Mouse (Mus musculus) kidney, postnatal 36 days (tissue): ENCODE measurements around the gene Glod5.
"Not testable (repeated sequence)": the region's sequence is repeated elsewhere in the genome, so short reads cannot be mapped to it uniquely, and the experiment has no call there.

ENCODE experiments used
- DNase-seq, 2 experiments: peaks; one replicate each; pipeline ENCODE4 v3.0.0; 2021 to 2022; ENCODE audit warnings: mixed read lengths in 2 of 2

Gene Glod5

DNA sequence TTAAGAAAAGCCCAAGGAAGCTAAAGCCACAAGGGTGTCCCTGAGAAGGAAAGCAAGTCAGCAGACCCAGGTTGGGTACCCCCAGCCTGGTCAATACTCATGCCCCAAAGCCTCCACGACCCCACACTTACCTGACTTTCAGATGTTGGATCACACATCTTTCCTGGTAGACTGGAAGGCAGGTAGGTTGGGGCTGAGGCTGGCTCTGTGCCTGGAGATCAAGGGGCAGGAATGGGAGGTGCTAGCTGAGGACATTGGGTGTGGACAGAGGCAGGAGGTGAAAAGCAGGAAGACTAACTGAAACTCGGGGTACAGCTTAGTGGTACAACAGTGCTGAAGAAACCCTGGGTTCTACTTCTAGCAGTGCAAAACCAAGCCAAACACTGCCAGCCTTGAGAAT is at the start of gene Glod5:
TSS of gene Glod5 (minus strand) at position 207 of the 400 bp plus-strand sequence.
- peak; percentile 71 to 83 for DNase-seq

DNA sequence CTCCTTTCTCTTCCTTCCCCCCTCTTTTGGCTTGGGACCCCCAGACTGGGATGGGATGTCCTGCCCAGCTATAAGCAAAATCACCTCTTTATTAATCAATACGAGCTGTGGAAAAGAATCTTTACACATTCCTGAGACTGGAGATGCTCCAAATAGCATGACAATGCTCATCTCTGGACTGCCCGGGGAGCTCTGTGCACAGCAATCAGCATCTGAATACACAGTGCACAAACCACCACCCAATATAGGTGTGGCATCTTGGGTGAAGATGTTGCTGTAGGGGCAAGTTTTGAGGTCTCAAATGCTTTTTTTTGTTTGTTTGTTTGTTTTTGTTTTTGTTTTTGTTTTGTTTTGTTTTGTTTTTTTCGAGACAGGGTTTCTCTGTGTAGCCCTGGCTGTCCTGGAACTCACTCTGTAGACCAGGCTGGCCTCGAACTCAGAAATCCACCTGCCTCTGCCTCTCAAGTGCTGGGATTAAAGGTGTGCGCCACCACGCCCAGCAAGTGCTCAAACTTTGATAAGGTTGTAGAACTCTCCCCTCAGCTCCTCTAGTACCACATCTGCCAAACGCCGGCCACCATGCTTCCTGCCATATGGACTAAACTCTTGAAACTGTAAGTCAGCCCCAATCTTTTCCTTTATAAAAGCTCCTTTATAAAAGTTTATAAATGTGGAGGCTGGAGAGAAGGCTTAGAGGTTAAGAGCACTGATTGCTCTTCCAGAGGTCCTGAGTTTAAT is 32.9 kb upstream of the Glod5 start:
- DNase-seq, result not testable (repeated sequence)

GRCm38 (mm10) chrX:8033009-8033408 is 14.7 kb upstream of the Glod5 start:
- DNase-seq, result no peak

GRCm38 (mm10) chrX:8026811-8027210 is 8.5 kb upstream of the Glod5 start:
- no peak for DNase-seq

GRCm38 (mm10) chrX:8024795-8025194 is 6.5 kb upstream of the Glod5 start:
- no peak for DNase-seq

GRCm38 (mm10) chrX:8020111-8020778 is 2.0 kb upstream of the Glod5 start:
- peak in 1 of 2 experiments; percentile 21 for DNase-seq

DNA sequence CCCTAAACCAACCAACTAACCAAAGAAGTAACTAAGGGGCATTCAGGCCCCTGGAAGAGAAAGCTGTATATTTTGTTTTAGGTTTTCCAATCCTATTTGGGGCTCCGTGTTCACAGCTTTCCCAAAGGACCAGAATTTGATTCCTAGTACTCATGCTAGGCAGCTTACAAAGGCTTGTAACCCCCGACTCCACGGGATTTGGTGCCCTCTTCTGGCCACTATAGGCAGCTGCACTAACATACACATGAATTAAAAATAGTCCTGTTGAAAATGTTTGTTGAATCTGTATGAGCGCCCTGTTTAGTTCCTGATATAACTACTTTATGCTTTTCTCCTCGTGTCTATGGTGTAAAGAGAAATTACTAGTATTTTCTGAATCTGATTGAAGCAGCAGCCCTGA is 1.1 kb downstream of the Glod5 start:
- DNase-seq, result peak; percentile 35 to 66

DNA sequence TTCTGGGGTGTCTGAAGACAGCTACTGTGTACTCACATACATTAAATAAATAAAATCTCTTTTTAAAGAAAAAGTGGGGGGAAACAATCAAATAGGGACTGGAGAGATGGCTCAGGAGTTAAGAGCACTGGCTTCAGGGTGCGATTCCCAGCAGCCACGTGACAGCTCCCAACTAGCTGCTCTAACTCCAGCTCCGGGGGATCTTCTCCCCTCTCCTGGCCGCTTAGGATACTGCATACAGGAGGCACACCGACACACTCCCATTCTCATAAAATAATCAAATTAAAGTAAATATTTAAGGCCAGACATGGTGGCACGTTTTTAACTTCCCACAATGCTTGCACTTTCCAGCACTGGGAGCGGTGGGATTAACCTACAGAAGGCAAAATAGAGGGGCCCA is 2.6 kb downstream of the Glod5 start:
- peak in 1 of 2 experiments; percentile 13 for DNase-seq

DNA sequence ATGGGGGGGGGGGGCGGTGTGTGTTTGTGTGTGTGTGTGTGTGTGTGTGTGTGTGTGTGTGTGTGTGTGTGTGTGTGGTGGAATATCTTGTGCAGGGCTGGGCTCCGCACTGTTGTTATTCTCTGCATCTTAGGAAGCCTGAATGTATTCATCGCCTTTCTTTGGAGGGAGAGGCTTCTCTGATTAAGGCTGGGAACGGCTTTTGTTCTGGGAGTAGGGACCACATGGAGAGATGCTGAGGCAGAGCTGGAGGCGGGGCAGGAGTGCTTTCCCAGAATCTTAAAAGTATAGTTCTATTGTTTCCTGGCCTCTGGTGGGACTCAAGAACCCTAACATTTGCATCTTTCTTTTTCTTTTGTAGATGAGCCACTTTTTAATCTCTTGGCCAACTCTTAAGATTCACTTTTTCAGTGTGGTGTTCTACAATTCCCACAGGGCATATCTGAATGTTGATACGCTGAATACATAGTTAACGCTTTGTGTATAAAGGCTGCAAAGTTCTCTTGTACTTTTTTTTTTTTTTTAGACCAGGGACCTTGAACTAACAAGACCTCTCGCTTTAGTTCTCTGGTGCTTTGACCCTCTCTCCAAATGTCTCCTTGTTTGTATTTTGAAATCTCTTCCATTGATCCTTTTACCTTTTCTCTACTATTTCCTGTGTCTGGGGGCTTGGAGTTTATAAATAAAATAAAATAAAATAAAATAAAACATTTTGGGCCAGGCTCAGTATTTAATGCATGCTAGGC is 4.5 kb downstream of the Glod5 start:
- DNase-seq, result no peak

GRCm38 (mm10) chrX:8013157-8013556 is 5.1 kb downstream of the Glod5 start:
- DNase-seq, result no peak

DNA sequence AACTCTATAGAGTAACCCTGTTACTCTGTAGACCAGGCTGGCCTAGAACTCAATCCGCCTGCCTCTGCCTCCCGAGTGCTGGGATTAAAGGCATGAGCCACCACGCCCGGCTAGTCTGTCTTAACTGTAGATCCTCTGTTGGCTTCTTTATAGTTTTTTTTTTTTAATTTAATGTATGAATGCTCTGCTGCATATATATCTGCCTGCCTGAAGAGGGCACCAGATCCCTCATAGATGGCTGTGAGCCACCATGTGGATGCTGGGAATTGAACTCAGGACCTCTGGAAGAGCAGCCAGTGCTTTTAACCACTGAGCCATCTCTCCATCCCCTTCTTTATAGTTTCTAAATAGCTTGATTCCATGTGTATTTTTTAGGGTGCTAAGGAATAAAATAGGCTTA is 8.9 kb downstream of the Glod5 start:
- DNase-seq, result not testable (repeated sequence)

DNA sequence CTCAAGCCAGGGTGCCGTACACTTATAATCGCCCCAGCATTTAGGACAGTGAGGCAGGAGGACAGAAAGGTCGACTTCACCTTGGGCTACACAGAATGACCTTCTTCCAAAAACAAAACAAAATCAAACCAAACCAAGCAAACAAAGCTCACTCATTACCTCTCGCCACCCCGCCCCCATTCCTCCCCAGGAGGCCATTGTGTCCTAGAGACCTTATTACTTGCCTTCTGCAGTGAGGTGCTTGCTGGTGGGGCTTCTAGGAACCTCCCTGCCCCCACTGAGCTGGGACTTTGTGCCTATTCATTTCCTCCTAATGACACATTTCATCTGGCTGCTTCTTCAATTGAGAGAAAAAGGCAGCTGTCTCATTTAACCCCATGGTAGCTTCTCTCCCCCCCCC is 9.7 kb downstream of the Glod5 start:
- peak in 1 of 2 experiments; percentile 32 for DNase-seq

- DNase-seq, result no peak
These were observed 15.3 kb downstream of the Glod5 start for GRCm38 (mm10) chrX:8002971-8003370.

DNA sequence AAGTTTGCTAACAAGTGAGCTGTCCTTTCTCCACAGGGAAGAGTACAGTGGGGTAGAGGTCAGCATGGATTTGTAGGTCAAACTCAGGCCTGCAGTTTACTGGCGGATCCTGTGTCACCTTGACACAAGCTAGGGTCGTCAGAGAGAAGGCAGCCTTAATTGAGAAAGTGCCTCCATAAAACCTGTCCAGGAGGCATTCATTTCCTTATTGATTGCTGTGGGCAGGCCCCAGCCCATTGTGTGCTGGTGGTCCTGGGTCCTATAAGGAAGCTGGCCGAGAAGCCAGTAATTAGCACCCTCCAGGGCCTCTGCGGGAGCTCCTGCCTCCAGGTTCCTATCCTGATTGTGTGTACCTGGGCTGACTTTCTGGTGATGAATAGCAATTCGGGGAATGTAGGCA is 16.3 kb downstream of the Glod5 start:
- DNase-seq, result peak in 1 of 2 experiments; percentile 23

GRCm38 (mm10) chrX:8000546-8001192 is 17.6 kb downstream of the Glod5 start:
- DNase-seq, result no peak

DNA sequence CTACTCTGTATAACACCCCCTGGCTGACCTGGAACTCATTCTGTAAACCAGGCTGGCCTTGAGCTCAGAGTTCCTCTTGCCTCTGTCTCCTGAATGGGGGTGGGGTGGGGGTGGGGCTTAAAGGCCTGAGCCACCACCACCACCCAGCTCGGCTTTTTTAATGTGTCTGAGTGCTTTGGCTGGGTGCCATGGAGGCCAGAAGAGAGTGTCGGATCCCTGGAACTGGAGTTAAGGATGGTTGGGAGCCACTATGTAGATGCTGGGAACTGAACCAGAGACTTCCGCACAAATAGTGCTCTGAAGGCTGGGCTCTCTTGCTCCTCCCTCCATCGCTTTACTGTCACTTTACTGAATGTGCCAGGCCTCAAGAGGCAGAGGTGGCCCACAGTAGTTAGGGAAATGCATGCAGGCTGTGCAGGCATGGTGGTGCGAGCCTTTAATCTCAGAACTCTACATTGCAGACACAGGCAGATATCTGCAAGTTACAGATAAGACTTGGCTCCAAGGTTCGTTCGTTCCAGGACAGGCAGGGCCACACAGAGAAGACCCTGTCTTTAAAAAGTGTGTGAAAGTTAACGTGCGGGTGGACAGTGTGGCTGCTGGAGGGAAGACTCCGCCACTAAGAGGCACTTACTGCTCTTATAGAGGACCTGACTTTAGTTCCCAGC is 25.1 kb downstream of the Glod5 start:
- peak; percentile 29 to 64 for DNase-seq

DNA sequence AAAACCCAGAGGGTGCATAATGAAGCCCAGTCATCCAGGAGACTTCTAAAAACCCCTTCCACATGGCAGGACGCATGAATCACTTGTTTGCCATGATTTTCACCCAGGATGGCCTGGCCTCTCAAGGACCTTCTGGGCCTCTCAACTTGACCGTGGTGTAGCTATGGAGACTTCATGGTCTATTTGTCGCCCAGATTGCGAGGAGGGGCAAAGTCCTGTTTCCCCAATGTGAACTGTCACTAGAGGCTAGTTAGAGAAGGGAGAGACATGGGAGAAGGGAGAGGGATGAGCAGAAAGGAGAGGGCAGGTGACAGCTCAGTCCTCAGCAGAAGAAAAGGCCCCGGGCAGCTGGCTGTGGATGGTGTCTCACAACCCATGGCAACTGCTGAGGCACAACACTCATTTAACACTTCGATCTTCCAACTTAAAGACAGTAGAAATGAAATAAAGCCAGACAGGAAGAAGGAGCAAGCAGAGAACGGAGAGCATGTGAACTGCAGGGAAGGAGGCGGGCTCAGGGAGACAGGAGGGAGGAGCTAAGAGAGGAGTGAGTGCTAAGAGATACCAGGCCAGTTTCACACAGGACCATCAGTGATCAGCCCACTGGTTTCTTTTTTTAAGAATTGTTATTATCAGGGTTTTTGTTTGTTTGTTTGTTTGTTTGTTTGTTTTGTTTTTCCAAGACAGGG is 25.8 kb downstream of the Glod5 start:
- peak; percentile 48 to 51 for DNase-seq

DNA sequence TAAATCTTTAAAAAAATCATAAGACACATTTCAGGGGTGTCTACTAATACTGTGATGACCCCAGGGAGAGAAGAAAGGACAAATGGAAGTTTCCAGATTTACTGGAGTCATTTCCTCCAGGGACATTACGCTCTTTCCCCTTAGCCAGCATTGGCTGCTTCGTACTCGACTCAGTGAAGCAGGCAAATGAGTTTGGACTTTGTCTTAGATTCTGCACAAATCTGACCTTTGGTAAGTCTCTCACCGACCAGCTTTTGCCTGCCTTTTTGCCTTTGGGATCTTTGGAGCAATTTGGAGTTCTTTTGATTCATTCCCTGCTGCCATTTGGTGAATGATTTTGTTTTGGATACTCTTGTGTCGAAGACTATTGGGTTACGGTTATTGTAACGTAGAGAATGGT is 36.9 kb downstream of the Glod5 start:
- DNase-seq, result peak; percentile 28 to 64

DNA sequence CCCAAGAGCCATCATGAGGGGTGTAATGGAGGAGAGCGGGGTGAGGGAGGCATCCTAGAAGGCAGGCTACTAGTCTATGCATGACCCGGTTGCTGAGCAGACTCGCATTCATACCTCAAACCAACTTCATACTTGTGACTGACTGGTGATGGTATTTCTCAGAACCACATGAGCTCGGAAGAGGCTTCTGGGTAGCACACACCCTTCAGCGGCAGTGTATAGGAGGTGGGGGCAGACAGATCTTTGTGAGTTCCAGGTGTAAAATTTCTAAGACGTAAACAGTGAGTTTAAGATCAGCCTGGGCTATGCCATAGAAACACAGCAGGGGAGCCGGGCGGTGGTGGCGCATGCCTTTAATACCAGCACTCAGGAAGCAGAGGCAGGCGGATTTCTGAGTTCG is 40.4 kb downstream of the Glod5 start, which contains the start of gene Gata1:
TSS of gene Gata1 (minus strand) at position 180 of the 400 bp plus-strand sequence.
- DNase-seq, result no peak

DNA sequence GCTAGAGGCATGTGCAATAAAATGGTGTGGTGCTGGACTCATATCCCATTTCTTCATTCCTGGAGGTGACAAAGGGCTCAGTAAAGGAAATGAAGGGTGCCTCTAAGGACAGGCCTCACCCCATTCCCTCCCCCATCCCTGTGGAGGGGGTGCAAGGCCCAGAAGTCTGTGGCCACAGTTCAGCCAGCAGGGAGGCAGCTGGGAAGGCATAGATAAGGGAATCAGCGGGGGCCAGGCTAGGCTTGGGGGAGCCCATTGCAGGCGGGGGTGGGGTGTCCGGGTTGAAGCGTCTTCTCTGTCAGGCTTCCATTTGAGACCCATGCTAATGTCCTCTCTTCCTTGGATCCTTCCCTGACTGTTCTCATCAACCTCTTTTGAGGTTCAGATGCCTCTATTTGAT is 47.0 kb downstream of the Glod5 start:
- DNase-seq, result no peak

DNA sequence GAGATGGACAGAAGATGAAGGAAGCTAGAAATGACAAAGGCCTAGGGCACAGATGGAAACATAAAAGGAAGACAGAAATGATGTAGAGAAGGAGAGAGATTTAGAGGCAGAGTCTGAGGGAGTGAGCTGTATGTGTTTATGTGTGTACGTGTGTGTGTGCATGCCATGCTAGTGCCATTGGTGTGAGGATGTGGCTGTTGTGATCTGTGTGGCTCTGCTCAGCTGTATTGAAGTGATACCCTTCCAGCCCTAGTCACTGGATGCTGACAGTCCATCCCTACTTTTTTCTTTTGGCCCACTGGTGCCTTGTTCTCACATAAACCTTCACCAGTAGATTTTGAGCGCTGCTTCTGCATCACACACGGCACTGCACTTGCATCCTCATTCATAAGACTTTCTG is 49.4 kb downstream of the Glod5 start:
- DNase-seq, result no peak

GRCm38 (mm10) chrX:7968226-7968625 is 50.1 kb downstream of the Glod5 start:
- DNase-seq, result no peak
